Mouse (Mus musculus) cerebellum, postnatal 14 days (tissue): ENCODE data around the gene Esp15.
"Not testable (repeated sequence)": the region's sequence is repeated elsewhere in the genome, so short reads cannot be mapped to it uniquely, and the experiment has no call there.

Experiments
- DNase-seq, 2 experiments: peaks; one replicate each; pipeline ENCODE4 v3.0.0; 2021; ENCODE audit warnings: mixed read lengths in 2 of 2

The Esp15 gene

GRCm38 (mm10) chr17:39640654-39641053 is at the start of gene Esp15:
Esp15 (plus strand) TSS chr17:39640954.
- not testable (repeated sequence) for DNase-seq

GRCm38 (mm10) chr17:39591550-39591949 is 49.2 kb upstream of the Esp15 start:
- no peak for DNase-seq
